Mouse (Mus musculus) T-helper 1 cell (primary cell): ENCODE data around the gene Trim27.

ENCODE experiments used
- in situ Hi-C: fragments of 300-600 bp; cut with MboI, MseI; formaldehyde crosslinking; loops from one replicate; pipeline ENCODE4 v1.15.1; 2025; ENCODE audit warnings: high pct_unique_total_duplicates

The Trim27 gene

DNA sequence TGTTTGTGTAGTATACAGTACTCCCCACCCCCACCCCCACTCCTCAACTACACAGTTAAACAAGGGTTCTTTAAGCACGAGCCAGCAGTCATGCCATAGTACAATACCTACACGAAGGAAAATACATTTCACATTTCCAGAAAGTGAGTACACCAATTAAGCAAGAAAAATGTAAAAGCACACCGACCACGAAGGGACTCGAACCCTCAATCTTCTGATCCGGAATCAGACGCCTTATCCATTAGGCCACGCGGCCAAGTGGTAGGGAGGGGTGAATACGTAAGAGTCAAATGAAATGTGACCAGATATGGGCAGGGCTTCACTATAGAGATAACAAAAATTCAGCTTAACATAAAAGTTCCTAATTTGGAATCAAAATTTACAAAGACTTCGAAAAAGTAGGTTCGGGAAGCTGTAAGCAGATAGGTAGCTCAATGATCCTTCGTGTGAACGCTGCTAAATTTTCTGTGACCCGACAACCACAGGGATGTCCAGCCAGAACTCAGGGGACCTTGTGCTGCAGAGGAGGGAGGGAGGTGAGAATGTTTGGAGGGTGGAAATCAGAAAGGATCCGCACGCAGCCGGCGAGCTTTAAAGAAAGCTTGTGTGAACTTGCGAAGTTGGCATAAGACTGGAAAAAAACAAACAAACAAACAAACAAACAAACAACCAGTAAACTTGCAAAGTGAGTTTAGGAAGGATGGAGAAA lies 36.2 kb downstream of the Trim27 start:
- in situ Hi-C loops = no loop called here

DNA sequence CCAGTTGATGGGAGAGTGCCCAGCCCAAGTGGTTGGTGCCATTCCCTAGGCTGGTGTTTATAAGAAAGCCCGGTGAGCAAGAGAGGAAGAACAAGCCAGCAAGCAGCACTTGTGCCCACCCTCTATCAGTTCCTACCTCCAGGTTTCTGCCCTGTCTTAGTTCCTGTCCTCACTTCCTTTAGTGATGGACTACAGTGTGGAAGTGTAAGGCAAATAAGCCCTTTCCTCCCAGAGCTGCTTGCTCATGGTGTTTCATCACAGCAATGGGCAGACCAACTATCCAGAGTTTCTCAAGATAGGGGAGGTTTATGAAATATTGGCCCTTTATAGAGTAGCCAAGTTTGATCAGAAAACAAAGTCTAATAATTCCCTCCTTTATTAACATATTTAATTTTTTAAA lies 37.5 kb downstream of the Trim27 start:
- in situ Hi-C loops = no loop called here

DNA sequence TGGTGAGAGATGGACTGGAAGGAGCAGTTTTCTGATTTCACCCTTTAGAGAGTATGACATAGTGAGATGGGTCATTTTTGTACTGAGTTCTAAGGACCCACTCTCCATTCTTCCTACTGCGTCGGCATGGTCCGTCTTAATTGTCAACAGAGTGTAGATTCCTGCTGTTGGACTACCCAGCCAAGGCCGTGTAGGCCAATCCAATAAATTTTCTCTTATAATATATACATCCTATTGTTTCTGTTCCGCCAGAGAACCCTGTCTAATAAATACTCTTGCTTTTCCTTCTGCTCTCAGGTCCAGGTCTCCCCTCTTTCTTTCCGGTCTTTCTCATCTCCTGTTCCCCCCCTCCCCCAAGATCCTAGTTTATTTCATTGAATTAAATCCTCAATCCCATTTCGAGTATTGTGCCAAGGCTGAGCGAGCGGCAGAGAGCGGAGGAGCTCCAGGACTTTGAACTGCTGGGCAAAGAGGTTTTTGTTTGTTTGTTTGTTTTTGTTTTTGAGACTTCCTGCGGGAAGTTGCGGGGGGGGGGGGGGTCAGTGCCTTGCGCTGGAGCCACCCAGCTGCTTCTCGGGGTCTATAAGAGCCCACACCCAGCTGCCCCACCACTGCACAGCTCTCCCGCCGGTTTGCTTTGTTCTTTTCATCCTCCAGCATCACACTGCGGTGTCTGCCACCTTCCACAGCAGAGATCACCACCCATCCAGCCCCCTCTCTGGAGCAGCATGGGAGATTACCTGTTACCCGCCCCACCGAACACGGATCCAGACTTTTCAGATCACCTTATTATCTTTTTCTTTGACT lies 42.6 kb downstream of the Trim27 start:
- in situ Hi-C loops = no loop called here

DNA sequence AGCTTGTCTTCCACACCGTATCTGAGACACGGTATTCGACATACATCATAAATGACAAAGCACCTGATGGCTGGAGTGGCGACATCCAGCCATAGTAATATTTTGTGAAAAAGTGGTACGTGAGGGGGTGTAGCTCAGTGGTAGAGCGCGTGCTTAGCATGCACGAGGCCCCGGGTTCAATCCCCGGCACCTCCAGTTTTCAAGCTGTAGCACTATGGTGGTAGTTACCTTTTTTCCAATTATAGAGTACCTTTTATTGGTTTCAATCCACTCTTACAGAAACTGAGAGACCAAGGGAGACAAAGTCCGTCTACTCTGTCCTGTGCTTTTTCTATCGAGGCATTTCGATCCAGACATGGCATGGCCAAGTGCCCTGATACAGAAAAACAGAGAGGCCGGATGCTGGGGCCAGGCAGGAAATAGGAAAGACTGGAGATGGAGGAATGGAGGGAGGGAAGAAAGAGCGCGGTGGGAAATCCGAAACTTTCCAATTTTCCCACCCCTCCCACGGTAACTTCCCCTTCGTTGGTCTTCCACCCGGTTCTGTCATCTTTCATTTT lies 43.3 kb downstream of the Trim27 start:
- in situ Hi-C loops = no loop called here

DNA sequence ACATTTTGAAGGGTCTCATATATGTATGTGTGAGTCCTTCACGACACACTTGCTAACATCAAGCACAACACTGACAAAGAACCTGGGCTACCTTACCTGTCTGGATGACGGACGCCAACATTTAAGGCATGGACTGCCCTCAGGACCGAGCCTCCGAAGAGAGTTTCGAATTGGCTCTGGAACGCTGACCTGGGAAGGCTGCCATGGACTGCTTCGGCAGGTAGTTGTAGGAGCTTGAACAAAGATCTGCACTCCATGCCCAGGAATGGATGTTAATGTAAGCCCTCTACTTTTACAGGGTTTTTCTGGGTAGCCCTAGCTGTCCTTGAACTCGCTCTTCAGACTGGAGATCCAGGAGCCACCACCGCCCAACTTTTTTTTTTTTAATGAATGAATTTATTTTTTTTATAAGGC lies 44.0 kb downstream of the Trim27 start:
- in situ Hi-C loops = no loop called here

DNA sequence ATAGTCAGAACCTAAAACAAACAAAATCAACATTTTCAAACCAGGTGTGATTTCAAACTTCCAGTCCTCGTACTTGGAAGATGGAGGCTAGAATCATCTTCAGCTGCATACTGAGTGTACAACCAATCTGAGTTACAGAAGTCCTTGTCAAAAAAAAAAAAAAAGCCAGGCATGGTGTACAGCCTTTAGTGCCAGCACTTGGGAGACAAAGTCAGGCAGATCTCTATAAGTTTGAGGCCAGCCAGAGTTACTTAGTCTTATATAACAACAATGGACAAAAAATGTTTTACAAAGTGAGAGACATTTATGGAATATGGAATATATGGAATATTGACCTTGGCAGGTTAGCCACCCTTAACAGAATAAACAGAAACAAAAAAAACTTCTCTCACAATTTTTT lies 45.1 kb downstream of the Trim27 start:
- in situ Hi-C loops = no loop called here

DNA sequence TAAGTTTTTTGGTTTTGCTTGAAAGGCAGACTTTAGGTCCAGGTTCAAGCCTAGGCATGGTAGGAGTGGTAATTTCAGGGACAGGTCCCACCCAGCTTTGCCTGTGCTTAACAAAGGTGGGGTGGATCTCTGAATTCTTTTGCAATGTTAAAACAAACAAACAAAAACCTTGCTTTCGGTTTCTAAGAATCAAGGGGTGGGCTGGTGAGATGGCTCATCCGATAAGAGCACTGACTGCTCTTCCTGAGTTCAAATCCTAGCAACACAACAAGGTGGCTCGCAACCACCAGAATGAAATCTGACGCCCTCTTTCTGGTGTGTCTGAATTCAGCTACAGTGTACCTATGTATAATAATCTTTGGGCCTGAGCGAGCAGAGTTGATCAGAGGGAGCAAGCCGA lies 46.0 kb downstream of the Trim27 start:
- in situ Hi-C loops = no loop called here

DNA sequence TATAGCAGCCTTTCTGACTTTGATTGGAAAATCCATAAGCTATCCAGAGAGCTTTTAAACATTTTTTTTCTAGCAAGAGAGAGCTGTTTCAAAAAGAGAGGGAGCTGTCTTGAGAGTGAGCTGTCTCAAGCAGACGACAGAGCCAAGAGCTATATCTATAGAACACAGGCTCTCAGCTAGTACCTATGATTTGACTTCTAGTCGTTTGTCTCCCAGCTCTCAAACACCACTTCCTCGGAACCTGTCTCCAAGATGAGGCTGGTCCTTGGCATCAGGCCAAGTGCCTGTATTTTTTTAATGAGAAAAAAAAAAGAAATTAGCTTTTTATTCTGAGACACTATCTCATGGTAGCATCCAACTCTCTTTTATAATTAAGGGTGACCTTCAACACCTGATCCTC lies 46.8 kb downstream of the Trim27 start:
- in situ Hi-C loops = no loop called here

DNA sequence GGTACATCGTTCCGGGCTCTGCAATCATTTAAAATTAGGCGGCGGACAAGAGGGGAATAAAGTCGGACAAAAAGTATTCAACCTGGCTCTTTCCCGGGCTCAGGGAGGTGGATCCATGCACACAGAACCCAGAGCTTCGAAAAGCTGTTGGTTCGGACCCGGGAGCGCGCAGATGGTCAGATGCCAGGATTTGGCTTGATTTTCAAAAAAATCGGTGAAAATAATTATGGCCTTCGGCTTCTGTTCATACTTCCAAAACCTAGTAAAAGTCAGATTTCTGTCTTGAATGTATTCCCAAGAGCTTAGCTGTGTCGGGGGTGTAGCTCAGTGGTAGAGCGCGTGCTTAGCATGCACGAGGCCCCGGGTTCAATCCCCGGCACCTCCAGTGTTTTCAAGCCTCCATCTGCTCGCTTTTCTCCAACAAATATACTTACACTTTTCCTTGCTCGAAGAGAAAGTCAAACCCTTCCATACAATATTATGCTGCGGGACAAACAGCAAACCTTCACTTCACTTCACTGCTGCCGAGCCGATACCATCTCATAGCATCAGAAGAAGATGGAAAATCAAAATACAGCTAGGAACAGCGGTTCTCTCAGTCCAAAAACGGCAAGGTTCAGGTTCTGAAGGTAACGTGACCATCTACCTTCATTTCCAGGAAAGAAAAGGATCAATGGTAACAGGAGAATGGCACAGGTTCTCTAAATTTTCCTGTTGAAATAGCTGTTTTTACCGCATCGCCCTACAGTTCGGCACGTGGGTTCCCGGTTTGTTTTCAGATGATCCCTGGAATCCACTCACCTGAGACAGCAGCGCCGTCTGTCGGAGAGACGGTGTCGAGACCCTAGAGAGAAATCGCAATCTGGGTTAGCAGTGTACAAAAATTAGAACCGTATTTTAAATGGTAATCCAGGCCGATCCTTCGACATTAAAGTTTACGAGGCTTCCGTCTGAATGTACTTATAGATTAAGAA lies 54.8 kb downstream of the Trim27 start:
- in situ Hi-C loops = loop anchor here (5.0 kb wide), 1 partner anchor 62 kb away; no protein-coding TSS in a partner anchor

DNA sequence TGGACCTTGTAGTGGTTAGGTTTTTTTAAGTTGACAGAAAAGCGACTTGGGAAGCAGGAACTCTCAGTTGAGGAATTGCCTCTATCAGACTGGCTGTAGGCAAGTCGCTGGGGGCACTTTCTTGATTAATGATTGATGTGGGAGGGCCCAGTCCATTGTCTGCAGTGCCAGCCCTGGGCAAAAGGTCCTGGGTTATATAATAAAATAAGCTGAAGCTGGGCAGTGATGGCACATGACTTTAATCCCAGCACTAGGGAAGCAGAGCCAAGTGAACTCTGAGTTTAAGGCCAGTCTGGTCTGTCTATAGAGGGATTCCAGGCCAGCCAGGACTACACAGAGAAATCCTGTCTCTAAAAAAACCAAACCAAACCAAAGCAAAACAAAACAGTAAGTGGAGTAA lies 57.5 kb downstream of the Trim27 start:
- in situ Hi-C loops = no loop called here

DNA sequence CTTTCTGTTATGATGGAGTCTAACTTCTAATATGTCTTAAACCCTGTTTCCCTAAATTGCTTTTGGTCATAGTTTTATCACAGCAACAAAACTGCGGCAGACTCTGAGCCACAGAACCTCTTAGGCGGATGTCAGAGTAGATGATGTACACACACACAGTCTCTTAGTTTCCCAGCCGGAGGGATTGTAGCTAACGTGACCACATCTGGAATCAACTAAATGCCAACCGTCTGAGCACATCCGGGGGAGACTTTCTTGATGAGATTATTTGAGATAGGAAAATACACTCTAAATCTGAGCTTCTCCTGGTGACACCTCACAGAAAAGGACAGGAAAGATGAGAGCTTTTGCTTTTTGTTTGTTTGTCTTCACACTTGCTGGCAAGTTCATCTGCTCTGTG lies 57.9 kb downstream of the Trim27 start:
- in situ Hi-C loops = no loop called here

DNA sequence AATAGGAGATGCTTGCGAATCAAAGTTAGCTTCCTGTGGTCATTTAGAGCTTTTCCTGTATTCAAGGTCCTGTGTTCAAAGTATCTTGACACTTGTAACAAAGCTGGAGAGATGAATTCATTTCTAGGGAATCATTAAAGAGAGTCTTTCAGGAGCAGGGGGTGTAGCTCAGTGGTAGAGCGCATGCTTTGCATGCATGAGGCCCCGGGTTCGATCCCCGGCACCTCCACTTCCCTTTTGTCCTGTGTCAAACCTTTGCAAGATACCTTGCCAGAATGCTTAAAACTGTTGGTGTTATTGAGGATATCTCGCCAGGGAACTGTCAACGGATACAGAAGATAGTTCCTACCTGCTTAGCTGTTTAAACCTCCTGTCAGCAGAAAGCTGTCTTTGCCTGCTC lies 61.5 kb downstream of the Trim27 start:
- in situ Hi-C loops = no loop called here

DNA sequence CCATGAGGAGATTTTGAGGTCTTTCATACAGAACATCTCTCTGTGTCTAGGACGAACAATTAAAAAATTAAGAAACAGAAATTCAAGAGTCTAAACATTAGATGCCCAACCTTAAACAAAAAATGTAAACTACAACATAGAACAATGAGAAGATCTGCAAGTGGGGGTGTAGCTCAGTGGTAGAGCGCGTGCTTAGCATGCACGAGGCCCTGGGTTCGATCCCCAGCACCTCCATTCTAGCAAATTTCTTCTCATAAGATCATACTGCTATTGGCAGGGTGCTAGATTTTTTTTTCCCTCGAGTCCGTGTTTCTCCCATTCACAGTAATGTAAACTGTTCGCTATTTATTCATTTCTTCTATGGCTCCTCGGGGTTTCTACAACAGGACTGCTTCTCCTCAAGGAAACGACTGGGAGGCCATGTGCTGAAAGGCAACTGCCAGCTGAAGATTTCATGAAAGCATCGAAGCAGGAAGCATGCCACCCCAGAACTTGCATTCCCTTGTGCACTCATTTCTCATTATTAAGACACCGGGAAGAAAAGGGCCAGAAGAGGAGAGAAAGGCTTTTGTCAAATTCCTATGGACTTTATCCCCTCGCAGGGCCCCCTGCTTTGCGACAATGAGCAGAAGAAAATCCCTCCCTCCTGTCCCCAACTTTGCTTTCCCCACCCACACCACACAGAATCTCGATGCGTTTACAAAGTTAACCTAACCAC lies 63.3 kb downstream of the Trim27 start:
- in situ Hi-C loops = no loop called here

DNA sequence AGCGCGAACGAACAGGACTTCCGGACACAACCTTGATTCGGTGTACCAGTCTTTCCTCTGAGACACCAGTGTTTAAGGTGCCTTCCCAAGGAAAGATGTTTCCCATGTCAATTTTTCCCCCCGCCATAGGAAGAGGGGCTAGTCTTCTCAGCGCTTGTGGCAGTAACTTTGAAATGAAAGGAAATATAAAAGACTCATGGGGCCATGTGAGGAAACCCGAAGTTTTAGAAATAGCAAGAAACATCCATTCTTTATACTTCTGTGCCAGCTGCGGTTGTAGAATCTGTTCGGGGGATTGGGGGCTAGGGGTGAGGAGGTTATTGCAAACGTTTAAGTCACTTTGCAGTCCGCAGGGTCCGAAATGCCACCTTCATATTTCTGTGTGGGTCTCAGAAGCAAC lies 64.0 kb downstream of the Trim27 start:
- in situ Hi-C loops = no loop called here

DNA sequence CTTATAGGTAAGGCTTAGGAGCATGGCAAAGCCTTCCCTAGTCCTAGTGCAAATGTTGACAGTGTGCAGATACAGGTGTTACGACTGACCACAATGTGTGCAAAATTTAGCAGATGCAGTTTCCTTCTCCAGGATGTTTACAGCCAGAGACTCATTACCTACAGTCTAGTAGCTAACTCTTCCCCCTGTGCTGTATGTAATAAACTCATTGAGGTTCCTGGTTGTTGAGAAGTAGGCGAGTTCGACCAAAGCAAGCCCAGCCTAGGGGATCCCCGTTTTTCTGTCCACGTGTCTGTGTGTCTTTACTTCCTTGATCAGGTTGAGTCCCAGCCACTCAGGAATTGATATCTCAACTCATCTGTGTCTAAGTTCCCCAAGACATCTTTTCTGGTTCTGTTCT lies 64.8 kb downstream of the Trim27 start:
- in situ Hi-C loops = no loop called here
